Mouse (Mus musculus): ENCODE data around the gene Socs7. TPM values are rescaled to one million over a fixed set of nuclear protein-coding genes. Genes with fewer than 3 reads are reported as not detected.
"Not testable (repeated sequence)": the region's sequence is repeated elsewhere in the genome, so short reads cannot be mapped to it uniquely, and the experiment has no call there.

Socs7 gene
- total RNA-seq (2021) = 10 to 100 TPM; 83.8 to 83.9 TPM

DNA sequence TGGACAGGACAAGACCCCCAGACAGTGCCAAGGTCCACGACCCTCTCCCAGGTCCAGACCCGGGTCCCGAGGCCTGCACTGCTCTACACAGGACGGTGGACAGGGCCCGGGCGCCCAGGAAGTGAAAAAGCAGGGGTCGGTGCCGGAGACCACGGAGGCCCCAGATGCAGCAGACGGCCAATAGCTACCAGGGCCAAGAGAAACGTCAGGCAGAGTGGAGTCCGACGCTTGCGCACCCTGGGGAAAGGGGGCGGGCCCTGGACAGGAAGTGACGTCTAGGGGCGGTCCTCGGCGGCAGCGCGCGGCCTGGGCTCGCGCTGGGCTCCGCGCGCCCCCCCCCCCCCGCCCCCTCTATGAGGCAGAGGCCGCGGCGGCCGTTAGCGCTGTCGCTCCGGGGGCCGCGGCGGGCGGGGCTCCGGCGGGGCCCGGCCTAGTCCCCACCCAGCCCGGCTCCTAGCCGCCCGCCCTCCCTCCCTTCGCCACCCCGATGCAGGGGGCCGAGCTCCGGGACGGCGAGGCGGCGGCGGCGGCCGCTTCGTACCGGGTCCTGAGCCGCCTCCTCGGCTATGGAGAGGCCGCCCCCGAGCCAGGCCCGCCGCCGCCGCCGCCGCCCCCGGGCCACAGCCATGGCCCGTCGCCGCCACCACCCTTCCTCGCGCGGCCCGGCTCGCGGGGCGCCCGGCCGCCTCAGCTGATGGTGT lies at the start of gene Socs7:
Socs7 (plus strand) TSS at position 604 of the 701 bp plus-strand sequence.
- DNase-seq = peak; percentile 93 to 94

GRCm38 (mm10) chr11:97312871-97313270 lies 49.5 kb upstream of the Socs7 start:
- DNase-seq = not testable (repeated sequence)

- no peak for DNase-seq
Observed at GRCm38 (mm10) chr11:97314110-97314509, 48.2 kb upstream of the Socs7 start.

- DNase-seq = no peak
Observed at GRCm38 (mm10) chr11:97314751-97315503, 47.4 kb upstream of the Socs7 start.

DNA sequence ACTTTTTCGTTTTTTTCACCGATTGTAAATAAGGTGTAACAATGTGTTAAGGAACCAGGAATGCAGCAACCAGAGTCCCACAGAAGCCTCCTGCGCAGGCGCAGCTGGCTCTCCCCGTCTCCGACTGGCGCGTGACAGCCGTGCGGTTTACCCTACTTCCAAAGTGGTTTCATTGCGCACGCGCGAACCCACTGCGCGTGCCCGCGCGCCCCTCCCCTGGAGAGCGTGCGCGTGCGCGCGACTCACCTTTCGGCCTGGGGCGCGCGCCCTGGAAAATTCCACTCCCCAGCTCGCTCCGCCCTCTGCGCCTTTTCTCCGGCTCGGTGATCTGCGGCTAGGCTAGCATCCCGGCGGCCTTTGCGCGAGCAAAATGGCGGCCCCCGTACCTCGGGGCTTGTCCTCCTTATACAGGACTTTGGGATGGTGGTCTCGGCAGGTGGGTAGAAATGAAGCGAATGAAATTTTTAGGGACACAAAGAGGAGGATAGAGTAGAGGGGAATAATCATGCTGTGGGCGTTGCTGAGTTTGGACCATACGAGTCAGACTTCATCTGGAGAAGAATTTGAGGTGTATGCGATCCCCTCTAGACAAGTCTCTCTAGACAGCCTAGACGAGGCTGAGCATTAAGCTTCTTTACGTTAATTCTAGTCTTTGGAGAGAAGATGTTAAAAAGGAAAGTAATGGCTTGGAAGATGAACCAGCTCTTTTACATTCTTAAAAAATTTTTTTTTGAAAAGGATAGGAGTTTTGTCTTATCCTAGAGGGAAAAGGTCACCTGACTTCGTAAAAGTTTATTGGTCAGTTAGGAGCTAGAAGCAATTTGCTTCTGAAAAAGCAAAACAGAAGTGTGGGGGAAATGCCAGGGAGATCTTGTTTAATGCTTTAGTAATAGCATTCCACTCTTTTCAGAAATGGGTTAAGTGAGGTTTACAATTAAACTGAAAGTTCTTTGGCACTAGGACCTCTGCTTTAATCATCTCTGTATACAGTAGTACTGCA lies 46.5 kb upstream of the Socs7 start, which contains the start of gene Mrpl45:
Mrpl45 (plus strand) TSS at position 213 of the 1,000 bp plus-strand sequence.
- peak; percentile 98 for DNase-seq

- DNase-seq = no peak
Observed at GRCm38 (mm10) chr11:97321197-97321596, 41.2 kb upstream of the Socs7 start.

DNA sequence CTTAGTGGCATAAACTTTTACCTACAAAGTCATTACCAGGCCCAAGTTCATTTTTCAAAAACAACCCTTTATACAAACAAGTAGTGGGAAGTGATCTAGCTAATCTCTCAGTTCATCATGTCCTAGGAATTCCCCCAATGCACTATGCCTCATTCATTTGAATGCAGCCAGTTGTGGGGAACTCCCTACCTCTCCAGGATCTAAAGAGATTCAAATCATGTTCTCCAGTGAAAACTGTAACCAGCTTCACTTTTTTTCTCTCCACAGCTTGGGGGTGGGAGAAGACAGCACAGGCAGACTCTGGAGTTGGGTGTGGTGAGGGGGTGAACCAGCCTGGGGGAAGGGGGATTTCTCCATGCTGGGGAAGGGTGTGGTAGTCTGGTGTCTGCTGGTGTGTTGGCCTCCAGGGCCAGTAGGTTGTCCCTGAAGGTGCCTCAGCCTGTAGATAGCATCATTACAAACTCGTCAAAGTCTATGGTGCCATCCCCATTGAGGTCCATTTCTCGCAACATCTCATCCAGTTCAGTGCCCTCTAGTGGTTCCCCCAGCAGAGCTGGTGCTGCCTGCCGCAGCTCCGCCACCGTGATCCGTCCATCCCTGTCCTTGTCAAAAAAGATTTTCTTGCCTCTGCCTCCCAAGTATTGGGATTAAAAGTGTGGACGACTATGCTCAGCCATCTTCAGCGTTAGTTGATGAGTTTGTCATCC lies 40.3 kb upstream of the Socs7 start:
- DNase-seq = not testable (repeated sequence)

DNA sequence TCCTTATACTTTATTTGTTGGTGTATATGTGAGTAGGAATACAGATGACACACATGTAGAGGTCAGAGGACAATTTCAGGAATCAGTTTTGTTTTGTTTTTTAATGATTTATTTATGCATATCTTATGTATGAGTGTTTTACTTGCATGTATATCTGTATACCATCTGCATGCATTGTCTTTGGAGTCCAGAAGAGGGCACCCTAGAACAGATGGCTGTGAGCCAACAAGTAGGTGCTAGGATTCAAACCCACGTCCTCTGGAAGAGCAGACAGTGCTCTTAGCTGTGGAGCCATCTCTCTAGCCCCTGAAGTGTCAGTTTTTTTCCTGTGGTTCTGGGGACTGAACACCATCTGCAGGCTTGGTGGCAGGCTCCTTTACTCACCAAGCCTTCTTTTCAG lies 37.1 kb upstream of the Socs7 start:
- no peak for DNase-seq

- DNase-seq = peak; percentile 48 to 52
Observed at GRCm38 (mm10) chr11:97328148-97328547, 34.2 kb upstream of the Socs7 start.

GRCm38 (mm10) chr11:97330315-97330714 lies 32.0 kb upstream of the Socs7 start:
- no peak for DNase-seq

DNA sequence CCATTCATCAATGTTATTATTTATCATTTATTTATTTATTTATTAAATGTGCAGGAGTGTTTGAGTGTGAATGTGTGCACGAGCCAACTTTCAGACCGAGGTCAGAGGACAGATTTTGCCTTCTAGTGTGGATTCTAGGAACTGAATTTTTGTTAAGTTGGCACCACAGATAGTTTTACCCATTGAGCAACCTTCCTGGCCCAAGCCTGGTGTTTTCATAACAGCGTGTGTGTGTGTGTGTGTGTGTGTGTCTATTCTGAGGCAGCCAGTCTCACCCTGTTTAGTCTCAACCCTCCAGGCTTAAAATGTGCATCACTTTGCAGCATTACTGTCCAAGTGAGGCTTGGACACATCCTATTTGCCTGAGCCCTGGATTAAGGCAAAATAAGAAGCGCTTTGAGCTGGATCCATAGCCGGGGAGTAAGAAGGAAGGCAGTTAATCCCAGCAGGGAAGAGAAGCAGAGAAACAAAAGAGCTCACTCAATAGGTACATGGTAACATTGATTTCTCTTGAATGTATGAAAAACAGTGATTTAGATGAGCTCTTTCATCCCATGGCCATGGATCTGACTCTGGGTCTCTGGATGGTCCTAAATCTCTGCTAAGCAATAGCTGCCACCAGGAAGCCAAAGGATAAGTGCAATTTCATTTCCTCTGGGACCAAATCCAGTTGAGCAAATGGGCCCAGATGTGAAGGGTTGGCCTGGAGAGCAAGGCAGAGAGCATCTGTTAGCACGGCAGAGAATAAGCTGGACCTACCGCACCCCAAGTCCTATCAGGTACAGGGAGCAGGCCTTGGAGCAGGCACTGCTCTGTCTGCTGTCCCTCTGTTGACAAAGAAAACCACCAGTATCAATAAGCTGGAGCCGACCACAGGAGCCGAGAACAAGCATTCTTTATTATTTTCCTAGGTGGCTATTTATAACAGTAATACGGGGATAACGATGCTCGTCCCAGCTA lies 30.8 kb upstream of the Socs7 start:
- no peak for DNase-seq

DNA sequence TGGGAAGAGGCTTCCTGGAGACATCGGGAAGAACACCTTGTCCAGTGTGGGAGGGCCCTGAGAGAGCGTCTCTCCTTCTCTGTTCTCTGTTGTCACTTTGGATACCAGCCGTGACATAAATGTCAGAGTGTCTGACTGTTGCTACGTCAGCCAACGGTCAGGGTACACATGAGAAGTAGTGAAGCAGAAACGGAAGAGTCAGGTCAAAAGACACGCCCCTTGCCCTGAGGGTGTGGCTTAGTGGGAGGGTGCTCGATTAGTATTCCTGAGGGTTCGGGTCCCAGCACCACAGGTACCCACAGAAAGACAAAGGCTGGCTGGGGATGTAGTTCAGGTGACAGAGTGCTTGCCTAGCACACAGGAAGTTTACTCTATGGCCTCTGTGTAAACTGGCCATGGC lies 29.3 kb upstream of the Socs7 start:
- no peak for DNase-seq

- DNase-seq = no peak
Observed at GRCm38 (mm10) chr11:97333896-97334295, 28.5 kb upstream of the Socs7 start.

- DNase-seq = no peak
Observed at GRCm38 (mm10) chr11:97334400-97334799, 28.0 kb upstream of the Socs7 start.

DNA sequence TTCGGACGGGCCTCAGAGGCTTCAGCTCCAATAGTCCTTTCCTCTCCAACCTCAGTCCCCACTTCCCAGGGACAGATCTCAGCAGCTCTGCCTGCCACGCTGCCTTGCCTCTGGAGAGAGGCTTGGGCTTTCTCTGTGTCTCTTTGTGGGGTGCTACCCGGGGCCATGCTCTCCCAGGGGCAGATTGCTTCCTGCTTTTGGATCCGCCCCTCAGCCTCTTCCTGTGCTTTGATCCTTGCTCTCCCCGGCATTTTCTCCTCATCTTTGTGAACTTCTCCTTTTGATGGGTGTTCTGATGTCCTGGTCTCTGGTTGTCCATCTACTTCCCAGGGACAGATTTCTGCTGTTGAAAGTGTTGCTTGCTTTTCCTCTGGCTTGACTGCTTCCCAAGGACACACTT lies 26.1 kb upstream of the Socs7 start:
- DNase-seq = no peak

DNA sequence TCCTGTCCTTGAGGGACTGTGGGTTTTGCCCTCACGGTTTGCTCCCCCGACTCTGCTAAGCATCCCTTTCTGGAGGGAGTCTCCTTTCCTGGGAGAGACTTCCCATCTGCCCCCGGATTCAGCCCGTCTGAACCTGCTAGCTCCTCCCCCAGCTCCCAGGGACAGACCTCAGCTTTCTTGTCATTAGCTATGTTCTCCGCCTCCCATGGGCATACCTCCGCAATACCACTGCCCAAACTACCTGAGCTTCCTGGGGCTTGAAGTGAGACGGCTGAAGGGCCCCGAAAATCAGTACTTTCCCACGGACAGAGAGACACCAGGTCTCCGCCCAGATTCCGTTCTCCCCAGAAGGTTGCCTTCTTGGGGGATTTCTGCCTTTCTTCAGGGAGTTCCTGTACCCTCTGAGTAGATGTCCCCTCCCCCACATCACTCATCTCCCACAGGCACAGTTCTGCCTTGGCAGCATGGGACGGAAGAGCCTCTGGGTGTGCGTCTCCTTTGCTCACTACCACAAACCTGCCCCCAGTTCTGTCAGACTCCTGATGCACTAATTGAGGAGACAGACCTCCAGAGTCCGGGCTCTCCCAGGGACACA lies 25.5 kb upstream of the Socs7 start:
- DNase-seq = no peak

DNA sequence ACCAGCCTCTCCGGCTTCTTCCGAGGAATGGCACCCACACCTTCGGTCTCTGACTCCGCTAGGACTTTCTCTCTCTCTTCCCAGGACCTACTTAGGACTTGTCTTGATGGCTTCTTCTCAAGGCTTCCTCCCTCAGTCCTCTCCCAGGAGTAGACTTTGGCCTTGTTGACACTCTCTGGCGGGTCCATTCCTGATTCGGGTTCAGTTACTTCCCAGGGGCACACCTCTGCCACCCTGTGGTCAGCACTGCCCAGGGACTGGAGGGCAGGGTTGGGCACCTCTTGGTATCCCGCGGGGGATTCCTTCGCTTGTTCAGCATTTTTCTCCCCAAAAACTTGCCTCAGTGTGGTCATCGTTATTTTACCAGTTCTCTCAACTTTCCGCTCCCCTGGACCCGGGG lies 25.0 kb upstream of the Socs7 start:
- no peak for DNase-seq

- DNase-seq = no peak
Observed at GRCm38 (mm10) chr11:97338302-97338976, 23.9 kb upstream of the Socs7 start.

GRCm38 (mm10) chr11:97338977-97339315 lies 23.4 kb upstream of the Socs7 start:
- peak in 1 of 2 experiments; percentile 50 for DNase-seq

DNA sequence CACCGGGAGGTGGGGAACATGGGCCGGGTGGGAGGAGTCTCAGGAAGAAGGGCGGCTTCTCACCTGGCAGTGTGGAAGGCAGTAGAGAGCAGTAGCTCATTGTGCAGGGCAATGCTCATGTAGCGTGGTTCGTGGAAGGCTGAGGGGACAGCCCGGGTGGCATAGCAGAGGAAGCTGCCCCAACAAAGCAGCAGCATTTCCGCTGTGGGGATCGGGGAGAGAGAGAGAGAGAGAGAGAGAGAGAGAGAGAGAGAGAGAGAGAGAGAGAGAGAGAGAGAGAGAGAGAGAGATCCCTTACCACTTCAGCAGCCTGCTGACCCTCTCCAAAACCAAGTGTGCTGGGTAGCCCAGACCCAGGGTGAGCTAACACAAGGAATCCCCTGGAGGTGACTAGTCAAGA lies 19.2 kb upstream of the Socs7 start:
- DNase-seq = no peak
